Mouse (Mus musculus): ENCODE data around the gene Ikzf1. TPM values are rescaled to one million over a fixed set of nuclear protein-coding genes. Genes with fewer than 3 reads are reported as not detected.

Gene Ikzf1
- 100 and 110 TPM in 2 replicates for total RNA-seq (2017)

GRCm38 (mm10) chr11:11684930-11685852 is at the start of gene Ikzf1:
Gene Ikzf1 (plus strand): TSS chr11:11685003.
- peak; percentile 4 to 20; a peak in 2 of 4 replicates for ATAC-seq (replicated peaks in 1 of 2; ENCODE audit: insufficient read depth in 1 of 2, low FRiP score in 2 of 2, low TSS enrichment in 1 of 2, low read depth in 1 of 2, poor library complexity in 2 of 2, severe bottlenecking in 2 of 2)

- ATAC-seq (replicated peaks in 1 of 2; ENCODE audit: insufficient read depth in 1 of 2, low FRiP score in 2 of 2, low TSS enrichment in 1 of 2, low read depth in 1 of 2, poor library complexity in 2 of 2, severe bottlenecking in 2 of 2) = no peak; a peak in 1 of 4 replicates
Observed at GRCm38 (mm10) chr11:11644303-11644702, 40.5 kb upstream of the Ikzf1 start.

- ATAC-seq (replicated peaks in 1 of 2; ENCODE audit: insufficient read depth in 1 of 2, low FRiP score in 2 of 2, low TSS enrichment in 1 of 2, low read depth in 1 of 2, poor library complexity in 2 of 2, severe bottlenecking in 2 of 2) = no peak
Observed at GRCm38 (mm10) chr11:11656388-11656787, 28.4 kb upstream of the Ikzf1 start.

- ATAC-seq (replicated peaks in 1 of 2; ENCODE audit: insufficient read depth in 1 of 2, low FRiP score in 2 of 2, low TSS enrichment in 1 of 2, low read depth in 1 of 2, poor library complexity in 2 of 2, severe bottlenecking in 2 of 2) = peak; percentile 88 to 90
Observed at GRCm38 (mm10) chr11:11656995-11657530, 27.7 kb upstream of the Ikzf1 start.

- peak; percentile 9 to 18 for ATAC-seq (replicated peaks in 1 of 2; ENCODE audit: insufficient read depth in 1 of 2, low FRiP score in 2 of 2, low TSS enrichment in 1 of 2, low read depth in 1 of 2, poor library complexity in 2 of 2, severe bottlenecking in 2 of 2)
Observed at GRCm38 (mm10) chr11:11657634-11658033, 27.2 kb upstream of the Ikzf1 start.

GRCm38 (mm10) chr11:11658834-11659233 is 26.0 kb upstream of the Ikzf1 start:
- no peak for ATAC-seq (replicated peaks in 1 of 2; ENCODE audit: insufficient read depth in 1 of 2, low FRiP score in 2 of 2, low TSS enrichment in 1 of 2, low read depth in 1 of 2, poor library complexity in 2 of 2, severe bottlenecking in 2 of 2)

GRCm38 (mm10) chr11:11660651-11661050 is 24.2 kb upstream of the Ikzf1 start:
- ATAC-seq (replicated peaks in 1 of 2; ENCODE audit: insufficient read depth in 1 of 2, low FRiP score in 2 of 2, low TSS enrichment in 1 of 2, low read depth in 1 of 2, poor library complexity in 2 of 2, severe bottlenecking in 2 of 2) = no peak

- peak; percentile 68 to 82; a peak in 3 of 4 replicates for ATAC-seq (replicated peaks in 1 of 2; ENCODE audit: insufficient read depth in 1 of 2, low FRiP score in 2 of 2, low TSS enrichment in 1 of 2, low read depth in 1 of 2, poor library complexity in 2 of 2, severe bottlenecking in 2 of 2)
Observed at GRCm38 (mm10) chr11:11667254-11667921, 17.4 kb upstream of the Ikzf1 start.

- peak; percentile 29; a peak in 1 of 4 replicates for ATAC-seq (replicated peaks in 1 of 2; ENCODE audit: insufficient read depth in 1 of 2, low FRiP score in 2 of 2, low TSS enrichment in 1 of 2, low read depth in 1 of 2, poor library complexity in 2 of 2, severe bottlenecking in 2 of 2)
Observed at GRCm38 (mm10) chr11:11667922-11668290, 16.9 kb upstream of the Ikzf1 start.

GRCm38 (mm10) chr11:11672974-11673373 is 11.8 kb upstream of the Ikzf1 start:
- no peak for ATAC-seq (replicated peaks in 1 of 2; ENCODE audit: insufficient read depth in 1 of 2, low FRiP score in 2 of 2, low TSS enrichment in 1 of 2, low read depth in 1 of 2, poor library complexity in 2 of 2, severe bottlenecking in 2 of 2)

- no peak for ATAC-seq (replicated peaks in 1 of 2; ENCODE audit: insufficient read depth in 1 of 2, low FRiP score in 2 of 2, low TSS enrichment in 1 of 2, low read depth in 1 of 2, poor library complexity in 2 of 2, severe bottlenecking in 2 of 2)
Observed at GRCm38 (mm10) chr11:11675063-11675462, 9.7 kb upstream of the Ikzf1 start.

- no peak for ATAC-seq (replicated peaks in 1 of 2; ENCODE audit: insufficient read depth in 1 of 2, low FRiP score in 2 of 2, low TSS enrichment in 1 of 2, low read depth in 1 of 2, poor library complexity in 2 of 2, severe bottlenecking in 2 of 2)
Observed at GRCm38 (mm10) chr11:11676068-11676741, 8.6 kb upstream of the Ikzf1 start.

GRCm38 (mm10) chr11:11677165-11677564 is 7.6 kb upstream of the Ikzf1 start:
- ATAC-seq (replicated peaks in 1 of 2; ENCODE audit: insufficient read depth in 1 of 2, low FRiP score in 2 of 2, low TSS enrichment in 1 of 2, low read depth in 1 of 2, poor library complexity in 2 of 2, severe bottlenecking in 2 of 2) = no peak

- peak; percentile 48 to 65; a peak in 2 of 4 replicates for ATAC-seq (replicated peaks in 1 of 2; ENCODE audit: insufficient read depth in 1 of 2, low FRiP score in 2 of 2, low TSS enrichment in 1 of 2, low read depth in 1 of 2, poor library complexity in 2 of 2, severe bottlenecking in 2 of 2)
Observed at GRCm38 (mm10) chr11:11678972-11679371, 5.8 kb upstream of the Ikzf1 start.

- ATAC-seq (replicated peaks in 1 of 2; ENCODE audit: insufficient read depth in 1 of 2, low FRiP score in 2 of 2, low TSS enrichment in 1 of 2, low read depth in 1 of 2, poor library complexity in 2 of 2, severe bottlenecking in 2 of 2) = peak in 1 of 2 experiments; percentile 8; a peak in 1 of 4 replicates
Observed at GRCm38 (mm10) chr11:11684056-11684929, 510 bp upstream of the Ikzf1 start.

- peak; percentile 55 to 76 for ATAC-seq (replicated peaks in 1 of 2; ENCODE audit: insufficient read depth in 1 of 2, low FRiP score in 2 of 2, low TSS enrichment in 1 of 2, low read depth in 1 of 2, poor library complexity in 2 of 2, severe bottlenecking in 2 of 2)
Observed at GRCm38 (mm10) chr11:11685853-11686395, 1.1 kb downstream of the Ikzf1 start.

Data from hematopoietic stem cell, adult 5-6 weeks (primary cell).